Mouse (Mus musculus): Measurements from ENCODE around the gene Iqsec1.
A peak's percentile ranks its signal among the peaks of the same experiment; 100 is the strongest.

Iqsec1 gene

GRCm38 (mm10) chr6:90887024-90887775, 101.3 kb downstream of the Iqsec1 start:
- DNase-seq (ENCODE audit: low spot score), result no peak

- DNase-seq (ENCODE audit: low spot score), result no peak
These were observed 102.9 kb downstream of the Iqsec1 start for GRCm38 (mm10) chr6:90885626-90886025.

GRCm38 (mm10) chr6:90884631-90885030, 103.9 kb downstream of the Iqsec1 start:
- no peak for DNase-seq (ENCODE audit: low spot score)

- no peak for DNase-seq (ENCODE audit: low spot score)
These were observed 107.5 kb downstream of the Iqsec1 start for GRCm38 (mm10) chr6:90880975-90881374.

GRCm38 (mm10) chr6:90880404-90880803, 108.1 kb downstream of the Iqsec1 start:
- DNase-seq (ENCODE audit: low spot score), result no peak

GRCm38 (mm10) chr6:90871581-90871980, 116.9 kb downstream of the Iqsec1 start:
- DNase-seq (ENCODE audit: low spot score), result no peak

- no peak for DNase-seq (ENCODE audit: low spot score)
These were observed 120.5 kb downstream of the Iqsec1 start for GRCm38 (mm10) chr6:90868033-90868432.

- DNase-seq (ENCODE audit: low spot score), result no peak
These were observed 127.1 kb downstream of the Iqsec1 start for GRCm38 (mm10) chr6:90861370-90861769.

GRCm38 (mm10) chr6:90857844-90858243, 130.6 kb downstream of the Iqsec1 start:
- DNase-seq (ENCODE audit: low spot score), result no peak

GRCm38 (mm10) chr6:90852360-90852759, 136.1 kb downstream of the Iqsec1 start:
- peak; percentile 58 for DNase-seq (ENCODE audit: low spot score)

- DNase-seq (ENCODE audit: low spot score), result no peak
These were observed 140.4 kb downstream of the Iqsec1 start for GRCm38 (mm10) chr6:90848068-90848467.

- DNase-seq (ENCODE audit: low spot score), result no peak
These were observed 141.0 kb downstream of the Iqsec1 start for GRCm38 (mm10) chr6:90847523-90847922.

GRCm38 (mm10) chr6:90839972-90840371, 148.5 kb downstream of the Iqsec1 start:
- no peak for DNase-seq (ENCODE audit: low spot score)

- DNase-seq (ENCODE audit: low spot score), result no peak
These were observed 151.7 kb downstream of the Iqsec1 start for GRCm38 (mm10) chr6:90836749-90837148.

- no peak for DNase-seq (ENCODE audit: low spot score)
These were observed 158.9 kb downstream of the Iqsec1 start for GRCm38 (mm10) chr6:90829536-90829935.

- DNase-seq (ENCODE audit: low spot score), result no peak
These were observed 163.4 kb downstream of the Iqsec1 start for GRCm38 (mm10) chr6:90825063-90825462.

GRCm38 (mm10) chr6:90823322-90823721, 165.2 kb downstream of the Iqsec1 start:
- DNase-seq (ENCODE audit: low spot score), result no peak

- DNase-seq (ENCODE audit: low spot score), result no peak
These were observed 166.4 kb downstream of the Iqsec1 start for GRCm38 (mm10) chr6:90821916-90822602.

GRCm38 (mm10) chr6:90819880-90820279, 168.6 kb downstream of the Iqsec1 start:
- no peak for DNase-seq (ENCODE audit: low spot score)

GRCm38 (mm10) chr6:90818956-90819355, 169.5 kb downstream of the Iqsec1 start:
- peak; percentile 80 for DNase-seq (ENCODE audit: low spot score)

- peak; percentile 58 for DNase-seq (ENCODE audit: low spot score)
These were observed 171.9 kb downstream of the Iqsec1 start for GRCm38 (mm10) chr6:90816551-90816950.

- no peak for DNase-seq (ENCODE audit: low spot score)
These were observed 173.1 kb downstream of the Iqsec1 start for GRCm38 (mm10) chr6:90815341-90815740.

- no peak for DNase-seq (ENCODE audit: low spot score)
These were observed 175.0 kb downstream of the Iqsec1 start for GRCm38 (mm10) chr6:90813526-90813925.

- no peak for DNase-seq (ENCODE audit: low spot score)
These were observed 175.9 kb downstream of the Iqsec1 start for GRCm38 (mm10) chr6:90812584-90812983.
